Mouse (Mus musculus) thymus, adult 18-20 months (tissue): ENCODE data around the gene Poll.
"Not testable (repeated sequence)": the region's sequence is repeated elsewhere in the genome, so short reads cannot be mapped to it uniquely, and the experiment has no call there.

ENCODE experiments used
- DNase-seq, 2 experiments: peaks; one replicate each; pipeline ENCODE4 v3.0.0; 2022; ENCODE audit warnings: mixed read lengths in 2 of 2

Gene Poll

DNA sequence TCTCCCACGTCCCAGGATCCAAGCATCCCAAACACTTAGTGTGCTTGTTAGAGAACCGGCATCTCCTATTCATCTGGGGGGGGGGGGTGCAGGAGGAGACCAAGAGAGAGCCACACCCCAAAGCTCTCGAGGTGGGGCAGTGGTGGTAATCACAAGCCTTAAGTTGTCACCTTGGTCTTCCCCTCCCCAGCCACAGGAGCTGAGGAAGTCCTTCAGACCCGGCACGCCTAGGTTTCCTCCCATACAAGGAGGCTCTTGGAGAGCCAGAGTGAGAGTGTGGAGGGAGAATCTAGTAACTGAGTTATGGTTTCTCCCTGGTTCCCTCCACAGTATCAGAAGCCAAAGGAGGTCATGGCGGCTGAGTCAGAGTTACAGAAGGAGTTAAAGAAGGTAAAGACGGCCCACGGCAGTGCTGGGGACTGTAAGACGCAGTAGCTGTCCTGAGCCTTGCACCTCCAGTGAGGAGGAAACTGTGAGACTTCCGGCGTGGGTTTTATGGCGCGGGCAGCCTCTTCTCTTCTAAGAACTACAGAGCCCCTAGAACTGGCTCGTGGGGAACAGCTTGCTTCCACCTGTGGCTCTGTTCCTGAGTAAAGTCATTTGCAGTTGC, 16.9 kb upstream of the Poll start:
- DNase-seq = peak; percentile 57 to 72

DNA sequence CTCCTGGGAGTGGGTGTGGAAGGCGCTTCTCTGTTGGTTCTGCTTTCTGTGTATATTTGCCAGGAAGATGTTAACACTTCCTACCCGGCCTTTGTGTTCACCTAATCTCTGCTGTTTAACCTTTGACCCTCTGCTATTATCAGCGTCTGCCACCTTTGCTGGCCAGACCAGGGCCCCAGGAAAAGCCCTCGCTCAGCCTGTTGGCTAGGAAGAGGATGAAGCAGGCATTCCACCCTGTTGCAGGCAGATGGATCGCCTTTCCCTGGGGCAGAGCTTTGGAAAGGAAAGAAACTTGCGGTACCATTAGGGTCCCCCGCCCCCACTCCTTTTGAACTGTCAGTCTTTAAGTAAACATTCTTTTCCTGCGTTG, 15.3 kb upstream of the Poll start:
- DNase-seq = no peak

GRCm38 (mm10) chr19:45574941-45575631, 14.8 kb upstream of the Poll start:
- DNase-seq = peak; percentile 54 to 66

GRCm38 (mm10) chr19:45574339-45574898, 14.1 kb upstream of the Poll start:
- DNase-seq = no peak

DNA sequence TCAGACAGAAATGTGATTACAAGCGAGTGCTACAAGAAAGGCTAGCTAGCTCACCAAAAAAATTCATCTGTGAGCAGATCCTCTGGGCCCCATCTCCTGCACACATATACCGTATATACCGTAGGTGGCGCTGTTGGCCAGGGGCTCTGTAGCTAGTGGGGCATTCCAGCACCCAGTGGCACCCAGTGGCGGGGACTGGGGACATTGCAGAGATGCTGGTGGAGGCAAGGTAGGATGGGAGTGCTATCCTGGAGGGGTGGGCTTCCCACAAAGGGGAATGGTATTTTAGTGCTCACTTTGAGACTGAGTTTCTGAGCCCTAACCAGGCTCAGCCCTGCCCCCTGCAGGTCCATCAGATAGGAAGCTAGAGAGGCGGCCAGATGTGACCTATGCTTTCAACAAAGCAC, 13.5 kb upstream of the Poll start:
- peak; percentile 60 to 73 for DNase-seq

- no peak for DNase-seq
Observed at GRCm38 (mm10) chr19:45573033-45573432, 12.7 kb upstream of the Poll start.

GRCm38 (mm10) chr19:45567367-45567766, 7.0 kb upstream of the Poll start:
- DNase-seq = no peak

DNA sequence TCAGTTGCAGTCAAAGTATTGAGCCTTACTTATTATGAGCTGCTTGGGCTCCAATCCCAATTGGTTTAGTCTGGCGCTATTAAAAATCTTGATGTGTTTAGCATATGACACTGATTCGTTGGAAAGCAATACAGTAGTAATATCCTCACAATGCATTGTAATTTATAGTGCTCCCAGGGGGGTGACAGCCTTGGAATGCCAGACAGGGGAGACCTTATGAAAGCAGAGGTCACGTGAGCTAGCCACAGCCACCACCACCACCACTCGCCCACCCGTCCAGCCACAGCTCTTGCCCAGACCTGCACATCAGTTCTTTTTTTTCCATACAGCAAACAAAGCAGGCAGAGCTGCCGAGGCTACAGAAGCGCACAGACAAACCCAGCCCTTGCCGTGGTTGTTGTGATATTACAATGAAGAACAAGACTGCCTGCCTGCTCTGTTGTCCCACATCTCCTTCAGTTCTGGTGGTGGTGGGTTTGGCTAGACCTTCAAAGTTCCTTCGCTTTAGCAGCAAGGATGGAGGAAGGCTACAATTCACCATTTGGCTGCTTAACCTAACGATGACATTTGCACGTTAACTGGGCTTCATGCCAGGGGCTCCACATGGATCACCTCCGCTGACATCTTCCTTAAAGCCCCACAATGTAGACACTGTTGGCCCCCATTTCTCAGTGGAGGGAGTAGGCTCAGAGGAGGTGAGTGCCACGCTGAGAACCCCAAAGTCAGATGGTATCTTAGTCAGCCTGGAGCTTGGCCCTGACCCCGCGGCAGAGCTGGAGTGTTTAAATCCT, 5.8 kb upstream of the Poll start:
- no peak for DNase-seq

DNA sequence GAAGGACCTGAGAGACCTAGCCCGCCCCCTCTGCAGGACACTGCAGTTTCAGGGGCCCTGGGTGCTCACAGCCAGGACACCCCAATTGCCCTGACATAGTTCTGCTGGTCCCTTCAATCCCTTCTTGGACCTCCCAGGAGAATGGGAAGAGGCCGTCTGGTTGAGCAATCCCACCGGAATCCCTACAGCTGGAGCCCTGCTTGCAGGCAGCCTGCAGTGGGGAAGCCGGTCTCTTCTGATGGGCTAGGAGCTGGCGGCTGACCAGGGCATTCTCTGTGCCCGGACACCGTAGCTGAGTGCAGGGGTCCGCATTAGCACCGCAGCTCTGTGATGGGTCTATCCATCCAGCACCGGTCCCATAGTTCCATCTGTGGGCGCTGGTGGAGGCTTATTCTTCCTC, 6.2 kb downstream of the Poll start:
- no peak for DNase-seq

- no peak for DNase-seq
Observed at GRCm38 (mm10) chr19:45552187-45552586, 8.1 kb downstream of the Poll start.

GRCm38 (mm10) chr19:45549948-45550347, 10.4 kb downstream of the Poll start:
- no peak for DNase-seq

- DNase-seq = no peak
Observed at GRCm38 (mm10) chr19:45549128-45549915, 11.0 kb downstream of the Poll start.

DNA sequence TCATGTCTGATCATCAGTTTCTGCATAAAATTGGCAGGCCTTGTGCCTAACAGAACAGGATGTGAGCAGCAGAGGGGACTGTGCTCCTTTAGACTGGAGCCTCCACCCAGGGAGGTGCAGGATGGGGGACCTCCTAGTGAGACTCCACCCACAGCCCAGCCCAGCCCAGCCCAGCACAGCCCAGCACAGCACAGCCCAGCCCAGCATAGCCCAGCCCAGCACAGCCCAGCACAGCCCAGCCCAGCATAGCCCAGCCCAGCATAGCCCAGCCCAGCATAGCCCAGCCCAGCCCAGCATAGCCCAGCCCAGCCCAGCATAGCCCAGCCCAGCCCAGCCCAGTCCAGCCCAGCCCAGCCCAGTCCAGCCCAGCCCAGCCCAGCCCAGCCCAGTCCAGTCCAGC, 12.1 kb downstream of the Poll start:
- not testable (repeated sequence) for DNase-seq

- peak; percentile 66 to 67 for DNase-seq
Observed at GRCm38 (mm10) chr19:45544925-45545321, 15.4 kb downstream of the Poll start.

DNA sequence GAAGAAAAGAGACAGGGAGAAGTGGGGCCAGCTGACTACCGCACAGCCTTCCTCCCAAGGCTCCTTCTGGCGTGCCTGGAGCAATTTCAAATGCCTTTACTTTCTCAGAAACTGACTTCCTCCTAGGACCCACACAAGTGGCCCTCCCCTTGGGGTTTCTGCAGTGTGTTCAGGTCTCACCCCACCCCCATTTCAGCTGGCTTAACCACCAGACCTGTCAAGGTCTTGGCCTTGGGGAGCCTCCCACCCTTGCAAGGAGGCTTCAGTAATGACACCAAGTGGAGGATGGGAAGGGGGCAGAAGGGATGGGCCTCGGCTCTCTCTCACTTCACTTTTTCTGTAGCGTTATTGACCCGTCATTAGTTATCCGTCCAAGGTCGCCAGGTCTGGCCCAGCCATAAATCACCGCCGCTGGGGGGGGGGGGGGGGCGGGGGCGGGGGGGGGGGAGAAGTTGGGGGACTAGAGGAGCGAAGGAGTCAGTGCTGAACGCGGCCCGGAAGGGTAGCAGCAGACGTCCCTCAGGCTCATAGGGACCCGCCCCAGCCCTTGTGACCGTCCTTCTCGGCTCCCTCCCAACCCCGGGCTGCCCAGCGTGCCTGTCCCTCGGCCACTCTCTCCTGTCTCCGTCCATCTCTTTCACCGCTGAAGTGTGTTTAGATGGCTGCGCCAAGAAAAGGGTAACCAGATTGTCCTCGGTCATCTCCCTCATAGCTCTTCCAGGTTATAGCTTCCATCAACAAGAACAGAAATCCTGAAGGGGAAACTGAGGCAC, 16.0 kb downstream of the Poll start:
- DNase-seq = peak in 1 of 2 experiments; percentile 35

GRCm38 (mm10) chr19:45542061-45542460, 18.3 kb downstream of the Poll start:
- no peak for DNase-seq

DNA sequence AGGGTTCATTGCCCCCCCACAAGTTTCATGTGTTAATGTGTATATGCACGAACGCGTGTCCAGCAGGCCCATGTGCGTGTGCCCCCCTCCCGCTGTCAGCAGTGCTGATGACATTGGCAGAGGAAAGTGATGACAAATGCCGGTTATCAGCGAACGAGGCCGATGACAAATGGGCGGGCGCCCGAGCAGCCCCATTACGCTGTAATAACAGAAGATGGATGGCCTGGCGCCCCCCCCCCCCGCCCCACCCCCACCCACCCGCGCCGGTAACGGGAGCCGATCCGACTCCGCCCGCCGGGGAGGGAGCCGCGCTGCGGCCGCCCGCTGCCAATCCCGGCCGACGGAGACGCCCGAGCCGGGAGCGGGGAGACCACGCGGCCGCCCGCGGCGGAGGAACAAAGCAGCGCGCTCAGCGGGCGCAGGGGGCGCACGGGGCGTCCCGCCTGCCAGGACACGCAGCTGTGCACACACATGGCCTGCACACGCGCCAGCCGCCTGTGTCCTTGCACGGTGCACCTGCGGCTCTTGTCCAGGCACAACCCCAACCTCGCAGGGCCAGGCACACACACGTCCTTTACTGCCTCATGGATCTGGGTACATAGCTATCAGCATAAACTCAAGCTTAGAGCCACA, 18.8 kb downstream of the Poll start:
- DNase-seq = peak; percentile 49 to 60

- DNase-seq = peak in 1 of 2 experiments; percentile 43
Observed at GRCm38 (mm10) chr19:45540657-45541408, 19.5 kb downstream of the Poll start.

- DNase-seq = peak in 1 of 2 experiments; percentile 42
Observed at GRCm38 (mm10) chr19:45537505-45537904, 22.8 kb downstream of the Poll start.

- DNase-seq = no peak
Observed at GRCm38 (mm10) chr19:45535929-45536328, 24.4 kb downstream of the Poll start.
